Mouse (Mus musculus): Measurements from ENCODE around the gene Efcab14.

Efcab14 gene

DNA sequence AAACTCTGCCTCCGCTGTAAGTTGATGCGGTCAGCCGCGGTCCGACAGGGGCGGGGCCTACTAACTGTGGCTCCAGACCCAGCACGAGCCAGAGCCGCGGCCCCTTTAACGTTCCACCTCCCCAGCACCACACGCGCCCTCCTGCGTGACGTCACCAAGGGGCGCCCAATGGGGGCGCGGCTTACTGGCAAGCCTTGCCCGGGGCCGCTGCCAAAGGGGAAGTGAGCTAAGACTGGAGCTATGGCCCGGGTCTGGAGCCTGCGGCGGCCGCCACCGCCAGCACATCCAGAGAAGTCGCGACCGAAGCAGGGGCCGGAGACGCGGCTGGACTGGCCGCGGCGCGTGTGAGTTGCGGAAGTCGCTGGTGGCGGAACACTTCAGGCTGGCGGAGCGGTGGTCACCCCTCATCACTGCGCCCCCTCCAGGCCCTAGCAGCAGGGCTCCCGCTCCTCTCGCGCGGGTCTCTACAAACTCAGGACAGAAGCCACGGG, at the start of gene Efcab14:
Gene Efcab14 (plus strand): TSS at position 194 of the 491 bp plus-strand sequence.
- peak; percentile 98 for DNase-seq (ENCODE audit: low spot score)

DNA sequence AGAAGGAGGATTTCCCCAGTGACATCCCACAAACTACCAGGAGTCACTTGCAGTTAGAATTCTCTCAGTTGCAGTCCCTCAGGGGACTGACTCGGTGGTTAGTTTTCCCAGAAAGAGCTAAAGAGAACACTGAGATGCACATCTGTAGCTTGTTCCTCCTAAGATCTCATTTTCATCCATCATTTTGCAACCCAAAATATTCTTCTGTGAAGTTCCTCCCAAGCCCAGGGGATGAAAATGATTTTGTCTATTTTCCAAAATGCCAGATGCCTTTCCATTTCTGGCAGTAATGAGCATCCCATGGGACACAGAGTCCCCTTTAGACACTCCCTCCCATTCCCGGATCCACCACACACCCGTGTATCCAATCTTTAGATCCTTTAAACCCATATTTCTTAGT, 36.1 kb upstream of the Efcab14 start:
- no peak for DNase-seq (ENCODE audit: low spot score)

DNA sequence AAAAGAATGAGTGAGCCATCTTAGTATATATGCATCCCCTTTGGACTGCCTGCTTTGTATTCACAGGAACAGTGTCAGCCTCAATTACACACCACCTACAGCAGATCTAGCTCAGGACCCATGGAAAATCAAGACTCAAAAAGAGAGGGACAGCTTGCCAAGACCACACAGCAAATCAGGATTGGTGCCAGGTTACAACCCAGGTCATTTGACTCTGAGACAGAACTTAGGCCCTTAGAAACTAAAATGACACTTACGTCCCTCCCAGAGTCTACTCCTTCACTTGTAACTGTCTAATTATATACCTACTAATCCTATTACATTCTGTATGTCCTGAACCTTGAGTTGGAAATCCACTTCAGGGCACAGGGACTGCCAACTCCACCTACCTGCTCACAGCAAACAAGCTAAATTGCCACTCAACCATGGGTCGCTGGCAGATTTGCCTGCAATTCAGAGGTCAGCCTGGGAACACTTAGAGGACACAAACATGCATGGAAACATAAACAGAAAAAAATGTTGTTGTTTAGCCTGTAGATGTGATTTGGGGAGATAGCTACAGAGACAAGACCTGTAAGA, 33.5 kb upstream of the Efcab14 start:
- DNase-seq (ENCODE audit: low spot score), result no peak

DNA sequence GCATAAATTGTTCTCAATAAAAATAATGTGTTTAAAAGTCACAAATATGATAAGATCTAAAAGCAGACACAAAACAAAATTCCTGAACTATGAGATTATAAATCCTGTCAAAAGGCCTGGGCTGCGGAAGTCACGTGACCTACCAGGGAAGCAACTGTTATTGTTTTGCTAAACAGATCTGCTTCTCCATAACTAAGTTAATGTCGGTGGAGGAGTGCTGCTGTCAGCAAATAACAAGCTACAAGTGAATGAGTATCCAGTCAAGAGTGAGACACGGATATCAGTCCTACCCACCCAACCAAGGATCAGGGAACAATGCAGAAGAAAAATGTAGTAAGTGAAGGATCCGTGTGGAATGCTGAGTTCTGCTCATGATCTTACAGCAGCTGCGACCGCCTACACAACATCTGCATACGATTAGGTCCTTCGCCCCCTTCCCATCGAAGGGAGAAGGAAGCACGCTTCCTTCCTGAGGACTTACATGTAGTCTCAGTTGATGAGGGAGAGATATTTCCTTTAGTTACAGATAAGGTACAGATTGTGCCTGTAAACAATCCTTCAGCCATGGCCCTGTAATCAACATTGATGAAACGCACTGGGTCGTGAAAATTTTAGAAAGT, 28.5 kb upstream of the Efcab14 start:
- no peak for DNase-seq (ENCODE audit: low spot score)

DNA sequence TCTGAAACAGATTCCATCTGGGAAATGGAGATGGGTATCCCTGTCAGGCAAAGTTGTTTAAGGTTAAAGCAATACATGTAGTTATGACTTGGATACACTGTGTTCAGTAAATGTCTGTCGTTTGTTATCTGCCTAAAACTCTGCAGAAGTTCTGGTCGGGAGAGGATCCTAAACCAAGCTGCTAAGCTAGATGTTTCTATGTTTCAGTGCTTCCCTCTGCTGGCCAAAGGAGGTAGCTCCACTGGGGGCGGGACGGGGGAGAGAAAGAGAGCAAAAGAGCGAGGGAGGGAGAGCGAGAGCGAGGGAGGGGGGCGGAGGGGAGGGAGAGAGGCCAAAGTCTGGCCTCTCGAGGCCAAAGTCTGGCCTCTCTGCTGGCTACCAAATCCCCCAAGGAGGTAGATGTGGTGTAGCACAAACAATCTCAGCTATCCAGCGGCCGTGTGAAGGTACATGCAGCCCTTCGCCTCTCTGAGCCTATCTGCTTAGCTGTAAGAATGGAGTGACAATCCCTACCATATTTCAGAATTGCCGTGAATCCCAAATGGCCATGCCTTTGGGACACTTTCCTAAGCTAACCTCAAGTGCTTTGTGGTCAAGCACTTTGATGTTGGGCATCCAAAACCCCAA, 27.6 kb upstream of the Efcab14 start:
- peak; percentile 89 for DNase-seq (ENCODE audit: low spot score)

DNA sequence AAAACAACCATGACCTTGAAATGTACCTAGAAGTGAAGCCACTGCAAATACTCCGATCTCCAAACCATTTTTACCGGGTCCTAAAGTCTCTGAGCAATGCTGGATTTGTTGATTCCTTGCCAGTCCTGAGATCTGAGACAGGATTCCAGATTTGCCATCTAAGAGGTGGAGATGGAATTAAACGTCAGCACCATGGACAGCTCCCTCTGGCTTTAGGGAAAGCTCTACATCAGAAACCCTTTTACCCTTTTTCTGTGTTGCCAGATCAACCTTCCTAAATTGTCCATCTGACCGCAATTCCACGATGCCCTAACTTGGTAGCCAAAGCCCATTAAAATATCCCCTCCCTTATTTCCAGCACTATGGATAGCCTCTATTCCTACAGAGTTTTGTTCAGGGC, 8.8 kb upstream of the Efcab14 start:
- DNase-seq (ENCODE audit: low spot score), result peak; percentile 82

DNA sequence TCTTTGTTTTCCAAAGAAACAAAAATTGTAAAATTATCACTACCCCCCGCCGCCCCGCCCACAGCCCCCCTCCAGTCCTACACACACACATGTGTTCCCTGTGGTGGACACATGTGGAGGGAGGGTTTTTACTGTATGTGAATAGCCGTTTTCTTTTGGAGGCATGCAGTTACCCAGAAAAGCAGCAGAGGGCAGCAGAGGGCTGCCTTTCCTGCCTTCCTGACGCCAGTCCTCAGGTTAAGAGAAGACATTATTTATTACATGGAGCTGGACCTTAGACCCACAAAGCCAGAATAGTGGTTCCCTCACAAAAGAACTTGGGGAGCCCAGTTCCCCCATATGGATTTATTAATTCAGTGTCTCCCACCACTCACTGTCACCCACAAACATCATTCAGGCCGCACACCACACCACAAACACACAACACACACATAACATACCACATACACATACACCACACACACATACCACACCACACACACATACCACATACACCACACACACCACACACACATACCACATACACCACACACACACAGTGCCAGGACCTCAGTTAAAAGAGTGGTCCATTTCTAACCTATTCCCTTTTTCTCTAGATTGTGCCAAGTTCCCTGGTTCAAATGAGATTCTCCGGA, 5.8 kb upstream of the Efcab14 start:
- peak; percentile 74 for DNase-seq (ENCODE audit: low spot score)

DNA sequence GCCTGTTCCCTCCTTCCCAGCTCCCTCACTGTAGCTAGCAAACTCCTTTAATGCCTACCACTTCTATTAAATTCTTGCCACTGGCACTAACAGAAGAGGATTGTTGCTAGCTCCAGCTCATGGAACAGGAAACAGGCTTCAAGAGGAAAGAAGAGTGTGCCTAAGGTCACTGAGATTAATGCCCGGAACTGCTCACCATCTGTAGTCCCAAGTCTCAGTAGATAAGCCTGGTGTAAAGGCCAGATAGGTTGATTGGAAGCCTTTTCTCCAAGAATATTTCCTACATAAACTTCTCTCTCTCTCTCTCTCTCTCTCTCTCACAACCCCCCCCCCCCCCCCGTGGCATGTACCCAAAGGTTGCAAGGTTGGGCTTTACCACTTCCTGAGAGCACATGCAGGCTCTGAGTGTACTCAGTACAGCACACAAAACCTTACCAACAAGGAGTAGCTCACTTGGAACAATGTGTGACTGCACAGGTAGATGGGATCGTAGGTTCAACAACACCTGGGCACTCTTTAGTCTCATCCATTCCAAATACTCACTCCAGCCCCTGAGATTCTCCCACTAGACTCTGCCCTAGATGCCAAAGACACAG, 5.2 kb upstream of the Efcab14 start:
- DNase-seq (ENCODE audit: low spot score), result no peak

DNA sequence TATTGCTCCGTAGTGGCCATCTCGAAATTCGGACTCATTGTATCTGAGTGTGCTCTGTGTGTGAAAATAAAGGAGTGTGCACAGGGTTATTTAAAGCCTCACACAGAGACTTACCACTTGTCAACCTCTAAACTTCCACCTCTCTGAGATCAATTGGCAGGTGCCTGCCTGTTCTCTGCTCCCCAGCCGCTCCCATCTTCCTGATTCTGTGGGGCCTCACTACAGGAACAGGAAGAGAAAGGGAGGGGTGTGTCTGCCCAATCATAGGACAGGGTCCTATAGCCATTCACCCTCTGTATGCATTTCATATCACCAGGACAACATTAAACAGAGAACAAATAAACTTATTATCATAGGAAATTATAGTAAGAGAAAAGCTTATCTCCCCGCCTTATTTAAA, 3.8 kb upstream of the Efcab14 start:
- no peak for DNase-seq (ENCODE audit: low spot score)

DNA sequence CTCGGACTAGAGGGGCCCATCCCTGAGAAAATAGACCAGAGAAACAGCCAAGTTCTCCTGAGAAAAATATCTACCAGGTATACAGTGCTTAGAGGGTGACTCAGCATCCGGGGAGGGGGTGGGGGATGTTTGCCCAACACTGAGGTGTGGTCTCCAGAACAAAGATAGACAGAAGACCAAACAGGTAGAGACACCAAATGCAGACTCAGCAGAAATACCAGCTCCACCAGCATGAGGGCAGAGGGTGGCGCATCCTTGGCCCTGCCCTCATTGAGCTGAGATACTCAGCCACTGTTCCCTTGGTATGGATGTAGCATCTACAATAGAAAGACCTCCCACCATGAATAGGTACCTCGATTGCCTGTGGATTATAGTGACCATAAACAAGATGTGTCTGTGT, 2.7 kb upstream of the Efcab14 start:
- DNase-seq (ENCODE audit: low spot score), result no peak

DNA sequence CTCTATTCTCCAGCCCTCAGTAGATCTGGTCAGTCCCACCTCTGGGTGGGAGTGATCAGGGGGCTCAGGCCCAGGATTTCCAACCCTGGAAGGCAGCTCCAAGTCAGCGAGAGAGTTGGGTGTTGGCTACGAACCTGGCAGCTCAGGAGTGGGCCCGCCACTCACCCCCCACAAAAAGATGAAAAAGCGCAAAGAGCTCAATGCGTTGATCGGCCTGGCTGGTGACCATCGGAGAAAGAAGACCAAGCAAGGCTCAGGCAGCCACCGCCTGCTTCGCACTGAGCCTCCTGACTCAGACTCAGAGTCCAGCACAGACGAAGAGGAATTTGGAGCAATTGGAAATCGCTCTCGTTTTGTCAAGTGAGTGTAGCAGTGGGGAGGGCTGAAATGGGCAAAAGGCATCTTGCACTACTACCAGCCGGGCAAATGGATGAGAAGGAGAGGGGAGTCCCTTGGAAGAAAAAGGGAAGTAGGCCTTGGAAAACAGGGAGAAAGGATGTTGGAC, 989 bp downstream of the Efcab14 start:
- DNase-seq (ENCODE audit: low spot score), result no peak

DNA sequence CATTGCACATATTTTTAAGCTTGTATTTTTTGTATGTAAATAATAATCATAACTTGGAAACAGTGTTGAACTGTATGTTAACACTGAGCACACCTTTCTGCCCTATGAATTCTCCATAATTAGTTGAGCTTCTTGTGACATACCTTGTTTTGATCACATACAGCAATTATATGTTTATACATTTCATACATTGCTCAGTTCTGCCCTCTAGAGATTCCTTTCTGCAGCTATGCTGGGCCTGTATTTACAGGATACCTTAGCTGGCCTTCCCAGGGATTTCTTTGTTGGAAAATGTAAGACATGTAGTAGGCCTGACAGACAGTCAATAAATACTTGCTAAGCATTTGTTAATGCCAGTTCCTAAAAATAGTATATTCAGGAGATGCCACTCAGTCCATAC, 5.1 kb downstream of the Efcab14 start:
- no peak for DNase-seq (ENCODE audit: low spot score)

DNA sequence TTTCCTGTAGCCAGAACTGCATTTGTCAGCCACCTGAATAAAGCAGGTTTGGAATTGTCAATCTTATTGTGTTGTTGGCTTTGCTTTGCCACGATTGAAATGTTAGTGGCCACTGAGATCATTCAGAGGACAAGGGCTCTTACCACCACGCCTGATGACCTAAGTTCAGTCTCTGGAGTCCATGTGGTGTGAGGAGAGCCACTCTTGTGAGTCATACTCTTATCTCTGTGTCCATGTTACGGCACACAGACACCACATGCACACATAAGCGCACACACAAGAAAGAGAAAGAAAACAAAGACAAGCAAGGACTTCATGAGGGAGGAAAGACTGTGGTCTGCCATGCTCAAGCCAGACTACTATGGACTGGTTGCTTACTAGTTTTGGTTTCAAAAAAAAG, 5.6 kb downstream of the Efcab14 start:
- no peak for DNase-seq (ENCODE audit: low spot score)

DNA sequence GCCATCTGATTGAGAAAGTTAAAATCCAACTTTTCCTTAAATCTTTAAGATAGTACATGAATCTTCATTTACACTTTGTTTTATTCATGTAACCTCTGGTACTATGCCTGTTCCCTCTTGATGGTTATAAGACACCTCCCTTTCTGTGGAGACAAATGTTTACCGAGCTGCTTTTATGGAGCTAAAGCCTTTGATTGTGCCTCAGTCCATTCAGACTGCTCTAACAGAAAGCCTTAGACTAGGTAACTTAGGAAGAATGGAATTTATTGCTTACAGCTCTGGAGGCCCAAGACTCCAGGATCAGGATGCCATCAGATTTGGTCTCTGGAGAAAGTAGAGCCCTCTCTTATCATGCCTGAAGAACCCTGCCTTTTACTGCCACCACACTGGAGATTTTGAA, 10.6 kb downstream of the Efcab14 start:
- DNase-seq (ENCODE audit: low spot score), result no peak

DNA sequence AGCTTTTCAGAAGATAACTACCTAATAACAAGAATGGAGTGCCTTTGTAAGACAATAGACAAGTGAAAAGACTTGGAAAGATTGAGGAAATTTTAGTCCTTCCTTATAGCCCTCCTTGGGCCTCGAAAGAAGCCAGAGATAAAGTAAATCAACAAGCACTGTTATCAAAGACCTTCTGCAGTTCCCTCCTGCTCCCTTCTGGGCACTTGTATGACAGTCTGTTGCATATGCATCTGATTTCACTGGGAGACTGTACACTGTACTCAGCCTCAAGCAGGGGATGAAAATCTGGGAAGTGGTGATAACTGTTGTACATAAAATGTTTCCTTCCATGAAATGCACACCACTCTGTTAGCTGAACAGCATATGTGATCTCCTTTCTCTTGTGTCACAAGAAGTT, 11.8 kb downstream of the Efcab14 start:
- DNase-seq (ENCODE audit: low spot score), result no peak

DNA sequence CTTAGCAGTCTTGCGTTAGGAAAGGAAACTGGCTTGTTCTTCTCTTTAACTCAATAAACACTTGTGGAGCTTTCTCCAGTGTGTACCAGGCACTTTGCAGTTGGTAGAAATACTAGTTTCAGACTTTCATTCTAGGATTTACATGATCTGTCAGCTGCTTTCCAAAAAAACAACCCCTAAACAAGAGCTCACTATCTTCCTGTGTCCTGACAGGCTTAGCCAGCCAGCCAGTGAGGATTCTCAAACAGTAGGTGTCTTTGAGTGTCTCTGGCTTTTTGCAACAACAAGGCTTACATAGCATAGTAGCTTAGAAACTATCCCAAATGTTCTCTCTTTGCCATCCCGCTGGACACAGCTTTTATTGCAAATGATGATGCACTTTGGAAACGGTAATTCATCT, 16.6 kb downstream of the Efcab14 start:
- no peak for DNase-seq (ENCODE audit: low spot score)

DNA sequence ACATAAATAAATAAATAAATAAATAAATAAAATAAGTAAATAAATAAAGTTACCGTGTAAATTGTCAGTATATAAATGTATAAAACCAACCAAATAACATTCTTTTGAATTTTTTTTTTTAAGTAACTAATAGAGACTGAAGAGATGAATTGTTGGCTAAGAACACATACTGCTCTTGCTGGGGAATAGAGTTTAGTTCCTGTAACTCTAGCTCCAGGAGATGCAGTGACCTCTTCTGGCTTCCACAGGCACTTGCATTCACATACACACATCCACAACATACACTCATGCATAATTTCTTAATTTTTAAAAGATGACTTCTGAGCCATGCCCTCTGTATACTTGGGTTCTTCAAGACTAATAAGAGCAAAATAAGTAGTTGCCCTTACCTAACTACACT, 17.3 kb downstream of the Efcab14 start:
- DNase-seq (ENCODE audit: low spot score), result no peak

DNA sequence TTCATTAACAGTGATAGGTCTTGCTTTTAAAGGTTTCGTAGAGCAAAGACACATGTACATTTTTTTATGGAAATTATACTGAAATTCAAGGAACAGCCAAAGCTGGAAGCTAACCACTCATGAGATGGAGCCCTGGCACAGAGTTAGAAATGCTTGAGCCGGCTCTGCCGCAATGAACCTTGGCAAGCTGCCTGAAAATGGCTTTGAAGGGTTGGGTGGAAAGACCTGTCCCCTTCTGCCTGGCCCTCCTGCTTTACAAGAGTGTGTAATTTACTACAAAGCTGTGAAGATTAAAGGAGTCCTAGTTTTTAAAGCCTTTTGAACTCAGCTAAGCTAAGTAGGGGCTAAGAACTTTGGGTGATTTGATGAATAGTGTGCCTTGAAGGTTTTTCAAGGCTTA, 23.7 kb downstream of the Efcab14 start:
- no peak for DNase-seq (ENCODE audit: low spot score)

DNA sequence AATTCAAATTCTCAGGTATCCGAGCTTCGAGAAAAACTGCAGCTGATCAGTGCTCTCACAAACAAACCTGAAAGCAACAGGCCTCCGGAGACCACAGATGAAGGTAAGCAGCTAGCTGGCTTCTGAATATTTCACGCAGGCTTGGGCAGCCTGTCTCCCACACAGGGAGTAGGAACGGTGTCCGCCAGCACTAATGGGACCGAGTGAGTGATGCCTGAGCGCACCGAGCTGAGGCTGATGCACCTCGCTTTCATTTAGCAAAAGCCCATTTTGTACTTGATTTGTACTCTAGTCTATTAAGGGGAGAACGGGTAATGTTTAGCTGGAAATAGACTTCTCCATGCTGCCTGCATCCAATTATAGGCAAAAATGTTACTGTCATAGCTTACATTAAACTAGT, 27.0 kb downstream of the Efcab14 start:
- no peak for DNase-seq (ENCODE audit: low spot score)

DNA sequence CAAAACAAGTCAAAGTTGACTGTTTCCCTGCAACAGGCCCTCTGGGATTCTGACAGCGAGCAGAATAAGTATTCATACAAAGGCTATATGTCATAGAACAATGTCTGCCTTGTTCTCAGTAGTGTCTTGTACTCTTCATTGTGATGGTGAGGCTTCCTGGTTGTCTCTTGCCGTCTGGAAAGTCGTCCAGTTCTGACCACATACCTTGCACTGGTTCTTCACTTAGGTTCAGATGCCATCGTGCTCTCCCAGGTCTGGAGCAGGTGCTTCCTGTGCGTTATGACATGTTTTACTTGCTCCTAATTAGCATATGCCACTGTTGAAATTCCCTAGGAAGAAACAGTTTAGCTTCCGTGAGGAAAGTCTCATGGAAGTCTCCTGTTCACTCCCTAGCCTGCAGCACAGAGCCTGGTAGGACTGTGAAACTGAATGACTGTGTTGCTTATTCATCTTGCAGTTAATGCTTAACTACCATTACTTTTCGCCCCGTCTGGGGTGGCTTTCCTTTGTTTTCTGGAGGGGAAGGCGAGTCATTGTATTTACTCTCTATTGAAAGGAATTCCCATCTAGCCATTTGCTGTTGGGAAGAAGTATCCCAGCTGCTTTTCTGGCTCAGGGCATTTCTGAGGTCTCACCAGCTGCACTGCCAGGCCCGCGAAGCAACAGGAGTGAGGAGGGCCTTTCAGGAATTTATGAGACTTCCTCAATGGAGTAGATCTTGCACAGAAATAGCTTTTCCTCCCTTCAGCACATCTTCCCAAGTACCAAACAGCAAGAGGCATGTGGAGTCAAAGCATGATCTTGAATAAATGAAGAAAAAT, 30.3 kb downstream of the Efcab14 start:
- DNase-seq (ENCODE audit: low spot score), result no peak

DNA sequence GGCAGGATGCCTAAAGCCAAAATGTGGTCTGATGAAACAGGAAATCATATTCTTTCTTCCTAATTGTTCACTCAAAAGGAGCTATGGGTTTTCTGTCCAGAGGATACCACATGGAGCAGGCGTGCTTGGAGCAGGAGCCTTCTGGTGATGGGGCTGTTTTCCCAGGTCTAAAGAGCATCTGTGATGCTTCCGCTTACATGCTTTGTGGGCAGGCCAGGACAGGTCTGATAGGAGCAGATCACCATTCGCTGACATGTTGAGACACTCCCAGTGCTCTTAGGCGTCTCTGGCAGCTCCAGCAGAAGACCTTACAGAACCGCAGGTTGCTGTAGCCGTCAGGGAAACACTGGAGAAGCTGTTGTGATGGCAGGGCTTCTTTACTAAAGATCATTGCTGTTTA, 37.5 kb downstream of the Efcab14 start:
- DNase-seq (ENCODE audit: low spot score), result no peak

DNA sequence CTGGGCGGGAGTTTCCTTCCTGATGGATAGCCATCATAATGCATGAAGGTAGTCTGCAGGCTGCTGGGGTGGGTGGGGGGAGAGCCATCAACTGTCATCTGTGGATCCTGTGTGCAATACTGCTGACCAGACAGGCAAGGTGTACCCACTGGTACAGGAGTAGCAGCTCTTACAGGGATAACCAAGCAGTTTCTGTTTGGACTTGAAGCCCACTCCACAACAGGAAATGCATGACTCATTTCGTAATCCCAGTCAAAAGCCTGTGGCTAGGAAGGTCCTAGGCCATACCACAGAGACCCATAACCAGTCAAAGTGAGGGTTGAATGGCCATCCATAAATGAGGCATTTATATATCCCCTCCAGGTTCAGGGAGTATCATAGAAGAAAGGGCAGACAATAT, 40.1 kb downstream of the Efcab14 start:
- no peak for DNase-seq (ENCODE audit: low spot score)

Data from testis, postnatal 10 days (tissue).